11 mouse cellular contexts compared by ENCODE assay signal in the genomic region with DNA sequence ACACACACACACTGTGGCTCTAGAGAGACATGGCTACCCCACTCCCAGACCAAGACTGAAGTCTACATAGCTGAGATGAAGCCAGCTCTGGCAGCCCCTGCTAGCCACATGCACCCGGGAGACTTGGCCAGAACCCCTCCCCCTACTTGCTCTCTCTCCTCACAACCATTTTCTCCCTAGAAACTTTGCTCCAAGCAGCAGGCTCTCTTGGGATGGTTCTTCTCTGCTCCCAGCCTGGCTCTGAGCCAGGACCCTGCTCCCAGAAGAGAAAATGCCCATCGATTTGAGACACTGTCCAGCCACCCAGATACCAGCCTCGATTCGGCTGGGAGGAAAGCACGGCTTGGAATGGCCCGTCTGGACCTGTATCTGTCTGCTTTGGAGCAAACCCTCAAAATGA. TPM values are rescaled to one million over a fixed set of nuclear protein-coding genes. Genes with fewer than 3 reads are reported as not detected.
DNase-seq lines count a peak whose midpoint lies in the region; ATAC-seq and TF ChIP-seq lines count a peak whose summit lies in the region.
"Had no signal": no experiment of that assay in that cellular context is flagged by ENCODE, and none has a peak within 500 bp of the region (broad histone marks: within the 10 kb centered on the region; RNA-seq: fewer than 3 reads in every experiment).

No protein-coding gene starts in this region.

- no peak for ATAC-seq in heart, embryonic 16.5 days (replicated peaks; ENCODE audit: extremely low read depth, insufficient read depth, low FRiP score)
- no peak for ATAC-seq in embryonic facial prominence, embryonic 11.5 days (replicated peaks; ENCODE audit: insufficient number of reproducible peaks, low FRiP score, low TSS enrichment, low read depth)
- ATAC-seq in neural tube, embryonic 15.5 days (ENCODE audit: low FRiP score): no peak

- H3K27me3 ChIP-seq in heart, embryonic 16.5 days (ENCODE audit: control insufficient read depth, insufficient read depth, low read length): peaks cover 26% of the 10 kb centered on the region
- H3K27me3 ChIP-seq in embryonic facial prominence, embryonic 11.5 days (ENCODE audit: control insufficient read depth, insufficient read depth, low read length): peaks cover 9% of the 10 kb centered on the region
- H3K27me3 ChIP-seq in neural tube, embryonic 15.5 days (replicated peaks): peaks cover 22% of the 10 kb centered on the region

- H3K4me2 ChIP-seq in heart, embryonic 16.5 days (ENCODE audit: low read depth, low read length): no peak overlapping the region
- H3K4me2 ChIP-seq in embryonic facial prominence, embryonic 11.5 days (ENCODE audit: low read depth, low read length): peak overlapping the region; percentile 7; the same call in 1 of the 2 replicates
- H3K4me2 ChIP-seq in neural tube, embryonic 15.5 days: peak overlapping the region; percentile 93

- H3K9me3 ChIP-seq in heart, embryonic 16.5 days (replicated peaks; ENCODE audit: control insufficient read depth, low read length): no peaks in the 10 kb centered on the region
- no peaks in the 10 kb centered on the region for H3K9me3 ChIP-seq in embryonic facial prominence, embryonic 11.5 days (replicated peaks; ENCODE audit: control insufficient read depth, low read length)
- H3K9me3 ChIP-seq in neural tube, embryonic 15.5 days (replicated peaks): no peaks in the 10 kb centered on the region
- H3K9me3 ChIP-seq: G1E had no signal

- WGBS in heart, embryonic 16.5 days: 15% methylated on average over 6 of the region's 6 CpGs
- WGBS in embryonic facial prominence, embryonic 11.5 days: 37% methylated on average over 6 of the region's 6 CpGs
- WGBS in neural tube, embryonic 15.5 days: 17% methylated on average over 6 of the region's 6 CpGs

- 0 out of 2 replicates have a peak overlapping the region, but pooled peaks have one; percentile 16 for H3K9ac ChIP-seq in heart, embryonic 16.5 days (ENCODE audit: low read length)
- H3K9ac ChIP-seq in embryonic facial prominence, embryonic 11.5 days (replicated peaks; ENCODE audit: low read length): peak overlapping the region; percentile 34
- H3K9ac ChIP-seq in neural tube, embryonic 15.5 days (replicated peaks): no peak overlapping the region

- H3K4me1 ChIP-seq in heart, embryonic 16.5 days (ENCODE audit: control insufficient read depth, insufficient read depth, low read length): peaks cover 15% of the 10 kb centered on the region
- peaks cover 3% of the 10 kb centered on the region; the same call in 1 of the 2 replicates for H3K4me1 ChIP-seq in embryonic facial prominence, embryonic 11.5 days (ENCODE audit: control insufficient read depth, insufficient read depth, low read length)
- H3K4me1 ChIP-seq in neural tube, embryonic 15.5 days: peaks cover 51% of the 10 kb centered on the region

- H3K4me3 ChIP-seq in heart, embryonic 16.5 days (ENCODE audit: low read length): no peak overlapping the region
- H3K4me3 ChIP-seq in embryonic facial prominence, embryonic 11.5 days (ENCODE audit: low read depth, low read length): no peak overlapping the region
- peak overlapping the region; percentile 73 for H3K4me3 ChIP-seq in layer of hippocampus, adult 2 months
- H3K4me3 ChIP-seq in neural tube, embryonic 15.5 days (replicated peaks): no peak overlapping the region

- no peak overlapping the region for H3K27ac ChIP-seq in heart, embryonic 16.5 days (ENCODE audit: low read length)
- no peak overlapping the region for H3K27ac ChIP-seq in embryonic facial prominence, embryonic 11.5 days (replicated peaks; ENCODE audit: low read depth, low read length)
- peak overlapping the region; percentile 97 for H3K27ac ChIP-seq in layer of hippocampus, adult 2 months
- H3K27ac ChIP-seq in neural tube, embryonic 15.5 days (replicated peaks): peak overlapping the region; percentile 66
- H3K27ac ChIP-seq: macrophage had no signal

- no peaks in the 10 kb centered on the region for H3K36me3 ChIP-seq in heart, embryonic 16.5 days (ENCODE audit: control insufficient read depth, insufficient read depth)
- no peaks in the 10 kb centered on the region for H3K36me3 ChIP-seq in embryonic facial prominence, embryonic 11.5 days (replicated peaks; ENCODE audit: control insufficient read depth, insufficient read depth, low read depth, low read length)
- no peaks in the 10 kb centered on the region for H3K36me3 ChIP-seq in neural tube, embryonic 15.5 days
- H3K36me3 ChIP-seq: G1E had no signal

- no peak for TF ChIP-seq CTCF in layer of hippocampus, adult 2 months (conservative IDR thresholded peaks at IDR 0.05)

- DNase-seq in heart, adult 11 months: no peak
- no peak for DNase-seq in embryonic facial prominence, embryonic 11.5 days (ENCODE audit: low spot score)
- DNase-seq in layer of hippocampus, adult 2 months (ENCODE audit: low spot score in 2 of 2): peak in 1 of 2 experiments; percentile 39
- DNase-seq in thymus, postnatal 10 days (ENCODE audit: low spot score in 2 of 2): no peak
- DNase-seq in adrenal gland, adult 2 months: no peak
- no peak for DNase-seq in spleen, postnatal 14 days (ENCODE audit: low spot score in 2 of 2)
- DNase-seq: thymus, adult 2 months had no signal

RNA-seq across cellular contexts. Expression of gene Sox8, which starts 5.2 kb away (rescaled TPM):
- 0.54 and 0.82 TPM in 2 replicates for polyA plus RNA-seq in heart, embryonic 16.5 days (2015; fragmentation: Nextera tagmentation; extraction: Ambion mirVana)
- polyA plus RNA-seq in embryonic facial prominence, embryonic 11.5 days (2014; fragmentation: Nextera tagmentation; extraction: Ambion mirVana): 6.2 and 9.5 TPM in 2 replicates
- total RNA-seq in layer of hippocampus, adult 2 months (2021): 10 to 100 TPM; 47.7 to 55.7 TPM
- 16.0 and 16.9 TPM in 2 replicates for polyA plus RNA-seq in neural tube, embryonic 15.5 days (2015; fragmentation: Nextera tagmentation; extraction: Ambion mirVana)
- total RNA-seq in adrenal gland, adult 2 months (2021): 1 to 10 TPM in 1 of 2 experiments, under 1 TPM in 1; 0.83 to 1.5 TPM
- polyA plus RNA-seq in adrenal gland, adult 2 months (2012; rRNA removed): 1.6 and 2.8 TPM in 2 replicates
- polyA plus RNA-seq: G1E, macrophage had no signal

RNA-seq across cellular contexts. Expression of gene Lmf1, which starts 13.6 kb away (rescaled TPM):
- 36.9 and 39.8 TPM in 2 replicates for polyA plus RNA-seq in heart, embryonic 16.5 days (2015; fragmentation: Nextera tagmentation; extraction: Ambion mirVana)
- 24.9 and 25.7 TPM in 2 replicates for polyA plus RNA-seq in embryonic facial prominence, embryonic 11.5 days (2014; fragmentation: Nextera tagmentation; extraction: Ambion mirVana)
- total RNA-seq in layer of hippocampus, adult 2 months (2021): 10 to 100 TPM; 25.5 to 31.2 TPM
- 26.2 and 26.9 TPM in 2 replicates for polyA plus RNA-seq in neural tube, embryonic 15.5 days (2015; fragmentation: Nextera tagmentation; extraction: Ambion mirVana)
- 10 to 100 TPM; 40.4 to 42.6 TPM for total RNA-seq in adrenal gland, adult 2 months (2021)
- 30.3 and 35.8 TPM in 2 replicates for polyA plus RNA-seq in adrenal gland, adult 2 months (2012; rRNA removed)

Comparison
In these comparisons a context has a peak if more than half of its experiments do, and no peak if none do; other contexts are left out.
1. H3K27ac ChIP-seq: peak in layer of hippocampus, adult 2 months (single experiment) and neural tube, embryonic 15.5 days (single experiment); none in heart, embryonic 16.5 days (single experiment) and embryonic facial prominence, embryonic 11.5 days (single experiment).